Mouse (Mus musculus): ENCODE data around the gene B4galt4.

GRCm38 (mm10) chr16:38743941-38744673 is 2.0 kb downstream of the B4galt4 start:
- TF ChIP-seq POLR2A (IDR thresholded peaks at IDR 0.05; ENCODE audit: control insufficient read depth, low read depth, low read length) (no peak), CTCF (IDR thresholded peaks at IDR 0.05; ENCODE audit: control insufficient read depth, insufficient read depth, insufficient replicate concordance, low read depth, low read length) (no peak)
